Mouse (Mus musculus) A20 (cell line): ENCODE results near the gene Med6.

Source experiments
- DNase-seq: peaks from one replicate; pipeline ENCODE4 v3.0.0-alpha.2; 2011; ENCODE audit warnings: low read depth, low spot score

Med6 gene

DNA sequence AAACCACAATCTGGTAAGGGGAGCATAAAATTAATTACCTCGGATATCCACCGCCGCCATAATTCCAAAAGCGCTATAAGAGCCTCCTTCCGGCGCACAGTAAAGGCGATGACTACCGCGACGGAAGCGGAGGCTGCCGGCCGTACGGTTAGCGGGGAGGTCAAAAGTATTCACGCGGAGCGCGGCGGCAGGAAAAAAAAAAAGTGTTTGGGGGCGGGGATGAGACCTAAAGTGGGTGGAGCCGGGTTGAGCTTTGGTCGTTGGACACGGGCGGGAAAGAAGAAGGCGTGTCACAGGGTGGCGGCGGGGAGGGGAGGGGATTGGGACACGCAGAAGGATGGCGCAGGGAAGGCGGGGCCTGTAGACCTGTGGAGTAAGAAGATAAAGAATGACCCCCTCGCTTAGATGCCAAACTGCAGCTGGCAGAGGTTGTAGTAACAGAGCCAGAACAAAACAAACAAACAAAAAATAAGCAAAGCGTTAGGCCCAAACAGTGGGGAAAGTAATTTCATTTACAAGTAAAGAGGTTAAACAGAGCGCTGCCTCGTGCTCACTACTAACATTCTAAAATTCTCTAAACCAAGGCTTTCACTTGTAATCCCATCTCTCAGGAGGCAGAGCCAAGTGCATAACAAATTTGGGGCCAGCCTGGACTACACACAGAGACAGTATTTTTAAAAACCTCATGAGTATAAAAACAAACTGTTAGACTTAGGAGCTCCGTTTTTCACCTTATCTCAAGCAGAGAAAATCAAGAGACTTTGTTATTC, at the start of gene Med6:
Gene Med6 (minus strand): TSS at position 107 of the 770 bp plus-strand sequence.
- peak; percentile 99 for DNase-seq

DNA sequence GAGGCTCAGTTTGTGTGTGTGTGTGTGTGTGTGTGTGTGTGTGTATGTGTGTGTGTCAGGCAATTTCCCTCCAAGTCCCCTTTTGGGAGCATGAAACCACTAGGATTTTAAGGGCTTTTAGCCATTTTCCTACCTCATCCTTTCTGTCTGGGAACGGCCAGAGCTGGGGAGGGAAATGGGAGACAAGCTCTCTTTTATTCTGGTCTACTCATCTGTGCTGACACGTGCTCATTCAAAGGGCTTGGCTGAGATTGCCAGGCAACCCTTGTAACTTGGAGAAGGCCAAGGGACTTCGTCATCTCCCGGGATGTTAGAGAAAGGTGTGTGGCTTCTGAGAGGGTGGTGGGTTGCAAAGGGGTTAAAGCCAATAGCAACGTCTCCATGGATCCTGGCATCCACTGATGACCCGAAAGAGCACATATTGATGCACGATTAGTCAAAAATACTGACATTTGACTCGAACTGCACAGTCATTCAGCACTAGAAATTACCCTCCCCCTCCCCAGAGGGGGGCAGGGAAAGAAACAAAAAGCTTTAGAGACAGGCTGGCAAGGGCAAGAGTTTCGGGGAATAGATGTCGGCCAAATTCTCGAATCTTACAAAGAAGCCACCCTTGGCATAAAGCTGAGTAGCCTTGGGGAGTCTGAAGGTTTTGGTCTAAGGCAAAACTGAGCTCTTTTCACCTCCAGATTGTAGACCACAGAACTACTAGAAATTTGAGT, 47.7 kb upstream of the Med6 start:
- no peak for DNase-seq

DNA sequence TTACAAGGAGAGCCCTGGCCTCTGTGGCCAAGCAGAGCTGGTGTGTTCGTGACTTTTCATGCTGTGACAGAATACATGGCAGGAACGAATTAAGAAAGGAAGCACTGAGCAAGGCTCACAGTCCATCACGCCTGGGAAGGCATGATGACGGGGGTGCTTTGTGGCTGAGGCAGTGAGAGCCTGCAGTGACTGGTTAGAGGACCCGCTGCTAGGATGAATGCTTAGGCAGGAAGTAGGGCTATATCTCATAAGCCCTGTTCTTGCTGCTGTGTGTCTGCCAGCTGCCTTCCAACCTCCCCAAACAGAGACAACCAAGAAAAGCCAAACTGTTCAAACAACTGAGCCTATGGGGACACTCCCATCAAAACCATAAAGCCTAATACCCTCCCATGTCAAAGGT, 45.8 kb upstream of the Med6 start:
- DNase-seq = no peak

GRCm38 (mm10) chr12:81633246-81633645, 38.4 kb upstream of the Med6 start:
- DNase-seq = no peak

DNA sequence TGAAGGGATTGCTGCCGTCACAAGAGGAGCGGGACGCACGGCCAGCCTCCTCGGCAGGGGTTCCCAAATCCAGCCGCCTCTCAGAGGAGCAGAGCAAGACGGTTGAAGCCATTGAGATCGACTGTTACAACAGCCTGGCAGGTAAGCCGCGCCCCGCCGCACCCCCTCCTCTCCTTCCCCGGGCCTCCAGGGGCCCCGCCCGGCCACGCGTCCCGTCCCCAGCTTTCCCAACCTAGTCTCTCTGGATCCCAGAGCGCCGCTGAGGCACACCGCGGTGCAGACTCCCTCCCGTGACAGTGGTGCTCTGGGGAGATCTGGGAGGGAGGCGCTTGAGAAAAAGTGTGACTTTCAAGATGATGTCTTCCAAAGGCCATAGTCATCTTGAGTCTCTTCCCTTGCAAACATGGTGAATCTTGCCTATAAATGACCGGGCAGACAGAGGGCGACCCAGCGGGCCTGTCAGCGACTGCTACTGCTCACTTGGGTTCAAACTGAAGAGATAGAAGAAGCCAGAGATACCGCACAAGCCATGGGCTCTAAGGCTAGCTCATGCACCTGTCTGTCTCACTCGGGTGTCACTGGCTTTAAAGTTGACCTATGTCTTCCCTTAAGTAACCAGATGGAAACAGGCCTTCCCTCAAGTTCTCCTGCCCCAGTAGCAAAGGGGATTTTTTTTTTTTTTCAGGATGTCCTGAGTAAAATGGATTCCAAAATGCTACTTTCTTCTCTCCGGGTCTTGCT, 37.0 kb upstream of the Med6 start:
- no peak for DNase-seq

- no peak for DNase-seq
These were observed 36.3 kb upstream of the Med6 start, which contains the start of gene Ttc9 for GRCm38 (mm10) chr12:81630915-81631660. Gene Ttc9, plus strand, starts transcription at chr12:81631249.

DNA sequence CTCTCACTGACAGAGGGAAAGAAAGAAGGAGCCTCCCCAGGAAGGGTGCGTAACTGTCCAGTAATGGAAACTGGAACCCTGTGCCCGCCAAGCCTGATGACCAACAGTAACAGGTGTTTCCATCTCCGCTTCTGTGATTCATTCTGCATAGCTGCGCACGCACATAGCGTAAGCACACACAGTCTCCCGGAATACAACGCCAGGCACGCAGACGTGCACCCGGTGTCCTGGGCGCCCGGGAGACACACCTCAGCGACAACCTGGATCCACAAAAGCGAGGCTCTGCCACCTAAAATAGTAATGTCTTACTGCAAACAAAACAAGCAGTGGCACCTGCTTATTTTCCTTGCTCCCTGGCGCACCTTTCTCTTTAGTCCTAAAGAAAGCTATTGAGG, 35.7 kb upstream of the Med6 start:
- DNase-seq = no peak

DNA sequence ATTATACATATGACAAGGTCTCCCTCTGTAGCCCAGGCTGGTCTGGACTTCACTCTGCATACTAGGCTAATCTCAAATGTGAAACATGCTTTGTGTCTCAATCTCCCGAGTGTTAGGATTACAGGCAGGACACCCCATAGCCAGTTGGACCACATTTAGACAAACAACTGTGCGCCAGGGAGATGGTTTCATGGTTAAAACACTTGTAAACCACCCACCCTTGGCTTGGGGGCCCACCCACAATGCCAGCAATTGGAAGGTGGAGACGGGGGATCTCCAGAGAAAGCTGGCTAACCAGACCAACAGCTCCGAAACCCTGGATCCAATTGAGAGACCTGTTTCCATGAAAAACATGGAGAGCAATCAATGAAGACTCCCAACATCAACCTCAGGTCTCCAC, 33.3 kb upstream of the Med6 start:
- no peak for DNase-seq

GRCm38 (mm10) chr12:81627426-81627825, 32.6 kb upstream of the Med6 start:
- DNase-seq = no peak

DNA sequence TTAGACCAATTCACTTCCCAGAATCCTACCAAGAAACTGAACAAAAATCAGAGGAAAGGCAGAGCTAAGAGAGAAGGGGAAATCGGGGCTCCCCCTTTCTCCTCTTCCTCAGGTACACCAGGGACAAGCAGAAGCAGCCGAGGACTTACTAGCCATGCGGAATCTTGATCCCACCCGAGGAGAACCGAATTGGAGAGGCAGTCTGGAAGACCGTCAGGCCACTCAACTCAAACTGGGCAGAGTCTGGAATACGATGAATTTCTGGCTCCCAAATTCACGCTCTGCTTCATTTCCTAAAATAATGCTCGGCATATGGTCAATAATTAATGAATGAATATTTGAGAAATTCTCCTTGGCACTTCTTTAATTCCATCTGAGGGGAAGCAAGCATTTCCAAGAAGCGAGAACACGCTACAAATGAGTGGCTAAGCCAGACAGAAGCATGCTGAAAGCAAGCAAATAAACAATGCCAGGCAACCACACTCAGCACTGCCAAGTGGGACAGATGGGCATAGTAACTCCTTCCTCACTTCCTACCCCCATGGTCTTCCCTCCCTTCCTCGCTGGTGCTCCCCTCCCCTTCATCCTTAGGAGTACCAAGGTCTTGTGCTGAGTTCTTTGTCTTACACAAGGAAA, 31.5 kb upstream of the Med6 start:
- no peak for DNase-seq

DNA sequence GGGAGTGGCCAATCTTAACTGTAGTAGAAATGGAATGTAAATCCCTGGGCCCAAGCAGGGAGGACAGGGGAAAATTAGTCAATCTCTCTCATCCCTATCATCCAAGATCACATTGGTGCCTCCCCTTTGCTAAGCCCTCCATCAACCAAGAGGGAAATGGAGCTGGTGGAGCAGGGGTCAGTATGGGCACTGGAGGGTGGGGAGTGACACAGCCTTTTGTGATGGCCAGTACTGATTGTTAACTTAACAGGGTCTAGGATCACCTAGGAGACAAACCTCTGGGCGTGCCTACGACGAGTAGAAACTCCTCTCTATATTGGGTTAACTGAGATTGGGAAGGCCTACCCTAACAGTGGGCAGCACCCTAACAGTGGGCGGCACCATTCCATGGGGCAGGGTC, 28.6 kb upstream of the Med6 start:
- DNase-seq = no peak

- peak; percentile 74 for DNase-seq
These were observed 24.5 kb upstream of the Med6 start for GRCm38 (mm10) chr12:81619302-81619701.

- DNase-seq = no peak
These were observed 22.2 kb upstream of the Med6 start for GRCm38 (mm10) chr12:81616980-81617379.

DNA sequence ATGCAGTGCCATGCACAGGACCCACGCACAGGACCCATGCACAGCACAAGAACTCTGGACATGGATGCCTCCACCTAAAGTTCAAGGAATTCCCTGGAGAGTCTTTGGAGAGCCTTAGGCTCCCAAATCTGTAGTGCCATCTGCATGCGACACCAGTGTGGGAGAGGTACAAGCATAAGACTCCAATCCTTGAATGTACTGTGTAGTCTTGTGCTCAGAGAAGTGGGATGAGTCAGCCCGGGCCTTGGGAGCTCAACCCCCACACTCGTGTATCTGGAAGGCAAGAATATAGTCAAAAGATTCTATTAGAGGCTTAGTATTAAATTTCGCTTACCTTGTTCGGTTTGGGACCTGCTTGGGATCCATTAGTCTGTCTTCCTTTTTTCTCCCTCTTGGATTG, 21.0 kb upstream of the Med6 start:
- DNase-seq = no peak

GRCm38 (mm10) chr12:81609445-81609844, 14.6 kb upstream of the Med6 start:
- no peak for DNase-seq

DNA sequence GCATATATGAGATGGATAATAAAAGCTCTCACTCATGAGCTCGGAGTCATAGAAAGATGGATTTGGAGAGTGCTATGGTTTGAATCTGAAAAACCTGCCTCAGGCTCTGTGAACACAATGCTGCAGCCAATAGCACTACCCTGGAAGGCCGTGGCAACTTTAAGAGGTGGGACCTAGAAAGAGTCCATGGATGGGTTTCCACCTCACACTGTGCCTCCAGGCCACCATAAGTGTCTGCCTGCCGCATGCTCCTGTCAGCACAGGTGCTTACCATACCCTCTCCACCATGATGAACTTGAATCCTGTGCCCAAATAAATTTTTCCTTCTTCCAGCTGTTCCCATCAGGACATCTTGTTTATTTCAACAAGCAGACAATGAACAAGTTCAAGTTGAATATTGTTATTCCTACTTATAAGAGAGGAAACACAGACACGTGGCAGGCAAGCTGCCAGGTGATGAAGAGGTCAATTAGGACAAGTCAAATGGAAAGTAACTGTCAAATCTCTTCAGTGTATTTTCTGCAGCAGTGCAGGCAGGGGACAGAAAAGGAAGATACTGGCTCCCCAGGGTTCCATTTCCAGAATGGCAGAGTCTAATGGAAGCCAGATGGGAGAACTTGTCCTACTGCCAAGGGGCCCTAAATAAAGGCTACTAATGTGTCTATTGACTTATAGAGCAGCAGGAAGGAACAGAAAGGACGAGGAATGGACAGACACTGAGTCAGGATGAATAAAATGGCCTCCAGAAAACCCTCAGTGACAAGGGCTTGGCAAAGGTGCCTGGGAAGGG, 10.4 kb upstream of the Med6 start:
- peak; percentile 10 for DNase-seq

- DNase-seq = no peak
These were observed 1.9 kb upstream of the Med6 start for GRCm38 (mm10) chr12:81596547-81597262.

- DNase-seq = no peak
These were observed 26.4 kb downstream of the Med6 start, which contains the start of gene Adam21 for GRCm38 (mm10) chr12:81568374-81568773. Gene Adam21, minus strand, starts transcription at chr12:81568474.

GRCm38 (mm10) chr12:81567931-81568330, 26.9 kb downstream of the Med6 start:
- no peak for DNase-seq

DNA sequence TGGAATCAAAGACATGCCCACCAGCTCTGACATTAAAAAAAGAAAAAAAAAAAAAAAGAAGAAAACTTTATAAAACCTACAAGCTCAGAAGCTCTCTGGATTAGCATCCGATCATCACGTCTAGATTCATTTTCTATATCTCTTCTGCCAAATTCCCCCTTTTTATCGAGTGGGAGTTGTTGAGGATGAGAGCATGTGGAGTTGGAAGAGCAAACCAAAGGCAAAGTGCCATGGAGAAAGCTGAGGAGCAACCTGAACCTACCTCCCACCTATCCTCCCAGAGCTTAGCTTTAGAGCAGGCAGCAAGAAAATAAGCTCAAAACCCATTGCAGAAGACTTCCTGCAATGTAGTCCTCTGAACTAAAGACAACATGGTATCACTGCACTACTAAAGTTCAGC, 30.6 kb downstream of the Med6 start:
- DNase-seq = no peak
